Mouse (Mus musculus): ENCODE results near the gene Npas3.
A peak's percentile ranks its signal among the peaks of the same experiment; 100 is the strongest.

The Npas3 gene

GRCm38 (mm10) chr12:53819982-53820381, 571.5 kb downstream of the Npas3 start:
- no peak for DNase-seq

GRCm38 (mm10) chr12:53822881-53823280, 574.4 kb downstream of the Npas3 start:
- no peak for DNase-seq

DNA sequence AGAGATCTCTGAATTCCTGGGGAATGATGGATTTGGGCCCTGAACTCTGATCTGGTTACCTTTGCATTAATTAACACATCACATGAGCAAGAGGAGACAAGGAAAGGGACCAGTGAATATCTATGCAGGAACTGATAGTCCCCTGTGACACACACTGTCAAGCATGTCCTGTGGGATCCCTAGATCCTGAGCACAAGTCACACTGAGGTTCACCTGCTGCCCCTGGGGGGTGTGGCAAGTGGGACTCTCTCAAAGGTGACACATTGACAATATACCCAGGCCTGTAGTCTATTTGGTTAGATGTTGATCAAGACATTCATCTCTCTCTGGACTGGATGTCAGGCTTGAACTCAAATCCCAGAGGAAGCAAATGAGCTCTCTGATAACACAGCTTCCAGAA, 576.8 kb downstream of the Npas3 start:
- no peak for DNase-seq

DNA sequence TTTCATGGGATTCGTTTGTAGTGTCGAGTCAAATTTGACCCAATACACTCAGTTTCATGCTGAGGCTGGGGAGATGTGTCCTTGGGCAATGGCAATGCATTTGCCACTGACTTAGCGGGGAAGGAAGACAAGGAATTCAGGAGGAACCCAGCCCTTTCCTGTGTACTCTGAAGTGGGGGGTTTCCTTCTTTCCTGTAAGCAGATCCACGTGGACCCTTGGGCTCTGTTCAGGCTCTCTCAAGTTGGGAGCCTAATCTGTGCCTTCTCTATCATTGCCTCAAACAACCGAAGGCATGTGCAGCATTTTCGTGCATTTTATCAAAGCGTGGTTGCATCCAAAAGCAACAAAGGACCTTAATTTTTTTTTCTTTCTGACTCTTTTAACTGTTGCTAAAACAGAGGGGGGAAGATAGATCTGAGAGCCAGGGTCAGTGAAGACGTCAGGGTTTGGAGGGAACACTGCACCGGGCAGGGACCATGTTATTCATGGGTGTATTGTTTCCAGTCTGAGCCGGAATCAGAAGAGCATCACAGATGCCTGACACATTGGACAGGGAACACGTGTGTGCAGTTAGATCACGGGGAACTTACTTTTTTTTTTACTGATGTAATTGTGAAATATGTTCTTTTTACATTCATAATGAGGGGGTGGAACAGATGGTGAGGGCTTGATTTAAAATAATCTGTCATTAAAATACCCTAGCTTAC, 577.6 kb downstream of the Npas3 start:
- no peak for DNase-seq

DNA sequence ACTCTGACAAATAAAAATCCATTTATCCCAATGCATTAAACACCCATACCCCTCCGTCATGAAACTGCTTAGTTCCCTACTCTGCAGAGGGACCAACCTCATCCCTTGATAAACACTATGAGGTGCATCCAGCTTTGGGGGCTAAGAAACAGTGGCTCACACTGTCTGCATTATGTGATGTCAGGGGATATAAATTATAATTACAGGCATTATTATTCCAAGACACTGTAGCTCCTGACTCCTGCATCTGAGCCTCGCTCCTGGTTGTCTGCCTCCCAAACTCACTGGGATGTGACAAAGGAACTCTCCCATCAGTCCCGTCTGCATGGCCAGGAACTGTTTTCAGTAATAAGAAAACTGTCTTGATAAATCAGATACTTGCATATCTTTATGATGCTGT, 578.3 kb downstream of the Npas3 start:
- no peak for DNase-seq

DNA sequence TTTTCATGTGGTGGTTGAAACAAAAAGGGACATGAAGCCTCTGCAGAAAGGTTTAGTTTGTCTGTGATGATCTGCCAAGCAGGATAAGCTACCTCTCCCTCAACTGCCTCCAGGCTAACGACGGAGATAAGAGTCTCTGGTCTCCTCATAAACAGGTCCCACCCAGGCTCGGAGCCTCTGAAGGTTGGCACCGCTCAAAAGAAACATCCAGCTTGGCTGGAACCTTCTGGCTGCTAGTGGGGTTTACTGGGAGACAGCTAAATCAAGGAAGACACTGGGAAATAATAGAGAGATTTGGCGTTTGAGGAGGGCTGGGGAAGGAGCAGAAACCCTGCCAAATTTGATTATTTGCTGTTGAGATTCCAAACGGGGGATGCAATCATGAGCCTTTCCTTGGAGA, 584.1 kb downstream of the Npas3 start:
- DNase-seq, result no peak

DNA sequence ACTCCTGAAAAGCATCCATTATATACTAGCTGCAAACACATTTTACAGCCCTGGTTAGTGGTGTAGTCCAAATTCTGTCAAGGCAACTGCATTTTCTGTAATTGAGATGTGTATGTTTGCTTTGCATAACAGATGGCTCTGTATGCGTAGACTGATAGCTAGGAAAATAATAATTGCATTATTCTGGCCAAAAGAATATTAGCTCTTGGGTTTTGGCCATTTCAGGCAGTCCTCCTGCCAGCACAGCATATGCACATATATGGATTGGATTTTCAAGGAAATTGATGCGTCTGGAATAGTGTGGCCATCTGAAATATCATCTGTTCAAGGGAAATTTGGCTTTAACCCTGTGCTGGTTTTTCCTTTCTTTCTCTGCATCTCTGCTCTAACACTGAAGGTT, 584.9 kb downstream of the Npas3 start:
- no peak for DNase-seq

- no peak for DNase-seq
Measured at GRCm38 (mm10) chr12:53836031-53836790, 587.7 kb downstream of the Npas3 start.

GRCm38 (mm10) chr12:53837408-53837807, 588.9 kb downstream of the Npas3 start:
- DNase-seq, result no peak

- DNase-seq, result no peak
Measured at GRCm38 (mm10) chr12:53838541-53838940, 590.1 kb downstream of the Npas3 start.

- DNase-seq, result peak; percentile 19
Measured at GRCm38 (mm10) chr12:53841928-53842671, 593.6 kb downstream of the Npas3 start.

GRCm38 (mm10) chr12:53843626-53844025, 595.1 kb downstream of the Npas3 start:
- no peak for DNase-seq

- no peak for DNase-seq
Measured at GRCm38 (mm10) chr12:53846154-53846665, 597.7 kb downstream of the Npas3 start.

DNA sequence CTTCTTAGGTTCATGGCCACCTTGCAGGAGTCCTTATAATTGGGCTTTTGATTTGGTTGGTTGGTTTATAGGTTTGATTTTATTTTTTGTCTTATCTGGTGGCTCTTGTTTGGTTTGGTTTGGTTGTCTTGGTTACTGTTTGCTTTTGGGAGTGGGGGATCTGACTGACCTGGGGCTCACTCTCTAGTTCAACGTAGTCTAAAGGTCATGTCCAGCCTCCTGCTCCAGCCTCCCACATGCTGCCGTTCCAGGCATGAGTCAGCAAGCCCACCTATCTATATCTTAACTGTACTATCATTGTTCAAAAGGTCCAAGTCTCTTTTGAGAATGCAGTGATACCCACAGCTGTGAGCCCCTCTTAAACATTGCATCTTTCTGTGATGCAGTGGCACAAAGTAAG, 600.8 kb downstream of the Npas3 start:
- DNase-seq, result no peak

DNA sequence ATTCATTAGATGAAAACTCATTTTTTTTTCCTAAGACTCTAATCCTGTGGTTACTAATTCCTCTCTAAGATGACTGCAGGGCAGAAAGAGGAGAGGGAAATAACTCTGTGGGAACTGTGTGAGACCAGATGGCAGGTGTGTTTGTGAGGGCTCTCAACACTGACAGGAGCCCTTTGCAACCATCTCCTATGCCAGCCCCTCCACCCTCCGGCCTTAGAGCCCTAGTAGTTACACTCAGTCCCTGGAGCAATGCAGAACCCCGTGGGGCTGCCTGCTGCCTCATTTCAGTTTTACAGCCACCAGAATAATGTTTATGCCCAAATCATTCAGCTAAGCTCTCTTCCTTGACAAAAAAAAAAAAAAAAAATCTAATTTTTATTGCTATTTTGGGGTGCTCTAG, 604.0 kb downstream of the Npas3 start:
- DNase-seq, result no peak

DNA sequence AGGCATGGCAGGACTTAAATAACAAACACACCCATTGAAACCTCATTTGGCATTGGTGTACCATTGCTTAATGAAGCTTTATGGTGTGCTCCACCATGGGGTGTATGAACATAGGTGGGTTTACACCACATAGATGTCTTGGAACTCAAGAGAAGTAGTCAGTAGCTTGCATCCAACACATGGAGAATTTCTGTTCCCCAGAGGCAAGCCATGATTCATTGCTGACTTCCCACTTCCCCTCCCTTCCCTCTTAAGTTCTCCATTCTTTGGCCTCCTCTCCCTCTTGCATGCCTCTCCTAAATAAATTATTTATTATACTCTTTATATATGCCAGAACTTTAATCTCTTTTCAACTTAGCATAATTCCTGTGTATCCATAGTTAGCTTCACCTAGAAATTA, 611.7 kb downstream of the Npas3 start:
- no peak for DNase-seq

GRCm38 (mm10) chr12:53862281-53862680, 613.8 kb downstream of the Npas3 start:
- no peak for DNase-seq

DNA sequence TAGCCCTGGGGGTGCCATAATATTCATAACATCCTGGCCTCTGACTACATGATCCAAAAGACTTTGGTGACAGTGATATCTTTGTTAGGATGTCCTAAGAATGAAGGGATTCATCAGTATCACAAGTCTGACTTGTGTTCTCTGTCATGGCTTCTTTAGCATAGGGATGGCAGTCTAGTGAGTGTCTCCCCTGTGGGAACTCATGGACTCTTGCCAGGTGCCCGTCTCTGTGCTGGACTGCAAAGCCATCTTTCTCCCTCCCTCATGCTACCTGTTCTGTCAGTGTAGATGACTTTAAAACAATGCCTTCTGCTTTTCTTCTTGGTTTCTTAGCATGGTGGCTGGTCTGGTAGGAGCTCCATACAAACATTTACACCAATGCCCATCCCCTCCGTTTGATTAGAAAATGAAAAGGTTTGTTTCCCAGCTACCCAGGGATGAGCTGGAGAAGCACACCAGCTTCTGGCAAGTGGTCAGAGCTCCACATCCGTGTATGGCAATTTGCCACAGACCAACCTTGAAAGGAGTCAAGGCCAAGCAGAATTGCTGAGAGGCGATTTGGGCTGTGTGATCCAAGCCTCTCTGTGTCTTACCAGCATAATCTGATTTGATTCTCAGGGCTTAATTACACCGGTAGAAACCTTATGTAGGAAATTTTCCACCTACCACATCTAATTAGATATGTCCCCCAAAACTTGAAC, 616.1 kb downstream of the Npas3 start:
- no peak for DNase-seq

- no peak for DNase-seq
Measured at GRCm38 (mm10) chr12:53865691-53866090, 617.2 kb downstream of the Npas3 start.

- no peak for DNase-seq
Measured at GRCm38 (mm10) chr12:53869981-53870380, 621.5 kb downstream of the Npas3 start.

DNA sequence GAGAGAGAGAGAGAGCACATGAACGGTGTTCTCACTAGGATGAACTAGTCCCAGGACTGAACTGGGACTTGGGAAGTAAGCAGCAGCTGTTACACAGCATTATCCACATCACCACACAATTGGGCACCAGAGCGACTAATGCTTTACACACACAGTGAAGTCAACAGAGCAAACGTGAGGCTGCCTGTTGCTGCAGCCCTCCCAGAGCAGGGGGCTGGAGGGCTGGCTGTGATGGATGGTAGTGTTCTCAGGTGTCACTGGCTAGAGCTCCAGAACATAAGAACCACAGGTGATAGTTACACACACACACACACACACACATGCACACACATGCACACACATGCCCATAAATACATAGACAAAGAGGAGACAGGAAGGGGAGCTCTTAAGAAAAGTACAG, 626.7 kb downstream of the Npas3 start:
- DNase-seq, result no peak

DNA sequence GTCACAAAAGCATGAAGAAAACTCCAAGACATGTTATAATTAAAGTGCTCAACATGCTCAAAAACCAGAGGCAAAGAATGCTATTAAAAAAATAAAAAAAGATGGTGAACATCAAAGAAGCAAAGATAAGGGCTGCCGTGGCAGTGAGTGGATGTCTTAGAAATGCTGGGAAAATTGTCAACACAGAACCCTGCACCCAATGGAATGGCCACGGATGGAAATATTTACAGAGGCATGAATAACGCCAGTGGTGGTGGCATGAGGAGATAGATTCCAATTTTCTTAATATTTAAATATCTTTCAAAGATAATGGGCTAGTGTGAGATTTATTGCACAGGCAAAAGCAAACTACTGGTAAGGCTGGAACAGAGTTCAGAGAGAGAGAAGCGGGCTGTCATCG, 628.2 kb downstream of the Npas3 start:
- no peak for DNase-seq

DNA sequence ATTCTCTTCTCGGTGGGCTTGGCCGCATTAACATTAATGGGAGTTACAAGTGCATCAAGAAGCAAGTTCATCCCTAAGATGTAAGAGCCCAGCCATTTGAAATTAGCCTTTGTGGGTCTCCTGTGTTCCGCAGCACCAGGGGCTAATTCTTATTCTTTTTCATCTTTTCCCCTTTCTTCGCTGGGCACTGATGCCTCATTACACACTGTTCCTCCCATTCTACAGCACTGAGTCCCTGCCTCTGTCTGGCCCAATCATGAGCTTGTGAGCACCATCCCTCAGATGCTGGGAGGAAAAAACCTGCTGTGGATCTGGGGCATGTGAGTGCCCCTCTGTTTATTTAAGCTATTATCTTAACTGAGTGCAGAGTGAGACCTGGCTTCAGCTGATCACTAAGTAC, 633.2 kb downstream of the Npas3 start:
- DNase-seq, result no peak

All from right cerebral cortex, postnatal 4 days (tissue).